ENCODE assay signal across 33 mouse cellular contexts in the genomic region with DNA sequence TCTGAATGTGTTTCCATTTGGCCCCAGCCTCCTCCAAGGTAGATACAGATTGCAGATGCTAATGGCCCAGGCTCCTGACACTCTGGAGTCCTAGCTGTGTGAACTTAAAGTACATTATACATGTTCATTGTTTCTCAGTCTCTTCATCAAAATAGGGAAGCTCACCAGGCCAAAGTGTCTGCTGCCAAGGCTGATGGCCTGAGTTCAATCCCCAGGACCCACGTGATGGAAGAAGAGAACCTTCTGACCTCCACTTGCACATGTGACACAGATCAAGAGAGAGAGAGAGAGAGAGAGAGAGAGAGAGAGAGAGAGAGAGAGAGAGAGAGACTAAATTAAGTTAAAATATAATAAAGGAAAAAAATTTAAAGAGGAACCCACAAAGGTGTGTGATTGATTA. TPM values are rescaled to one million over a fixed set of nuclear protein-coding genes. Genes with fewer than 3 reads are reported as not detected.
"Had no signal": no experiment of that assay in that cellular context is flagged by ENCODE, and none has a peak within 500 bp of the region (broad histone marks: within the 10 kb centered on the region; RNA-seq: fewer than 3 reads in every experiment).

No protein-coding gene starts in this region.

- DNase-seq: left cerebral cortex, postnatal 4 days; liver; liver, embryonic 13.5 days; liver, postnatal 0 days; lung, adult 18-20 months; lung, adult 2 months; lung, embryonic 14.5 days; lung, postnatal 10 days; lung, postnatal 14 days; lung, postnatal 36 days; midbrain, embryonic 14.5 days had no signal

- H3K4me3 ChIP-seq: left cerebral cortex, adult 2 months; limb, embryonic 10.5 days; limb, embryonic 12.5 days; limb, embryonic 13.5 days; limb, embryonic 15.5 days; liver, embryonic 12.5 days; liver, embryonic 13.5 days; liver, embryonic 15.5 days; lung, embryonic 15.5 days; megakaryocyte, embryonic 14.5 days; midbrain, embryonic 10.5 days; midbrain, embryonic 12.5 days; midbrain, embryonic 13.5 days; midbrain, embryonic 15.5 days; myocyte had no signal

- H3K9ac ChIP-seq: limb, embryonic 12.5 days; limb, embryonic 13.5 days; limb, embryonic 15.5 days; liver, embryonic 12.5 days; liver, embryonic 13.5 days; liver, embryonic 14.5 days; liver, embryonic 15.5 days; liver, postnatal 0 days; lung, embryonic 14.5 days; lung, embryonic 15.5 days; midbrain, embryonic 12.5 days; midbrain, embryonic 13.5 days; midbrain, embryonic 15.5 days had no signal

- H3K4me1 ChIP-seq: liver, embryonic 13.5 days; liver, embryonic 15.5 days; midbrain, embryonic 12.5 days; midbrain, embryonic 15.5 days had no signal

- H3K36me3 ChIP-seq: limb, embryonic 10.5 days; limb, embryonic 12.5 days; limb, embryonic 13.5 days; limb, embryonic 15.5 days; liver, embryonic 12.5 days; liver, embryonic 13.5 days; liver, embryonic 15.5 days; lung, embryonic 15.5 days; midbrain, embryonic 10.5 days; midbrain, embryonic 12.5 days; midbrain, embryonic 13.5 days; midbrain, embryonic 15.5 days had no signal

- ATAC-seq: liver, embryonic 12.5 days; liver, postnatal 0 days; lung, postnatal 0 days; midbrain, embryonic 13.5 days; midbrain, embryonic 15.5 days; midbrain, embryonic 16.5 days had no signal

- H3K9me3 ChIP-seq: limb, embryonic 10.5 days; limb, embryonic 12.5 days; limb, embryonic 13.5 days; limb, embryonic 15.5 days; liver, embryonic 12.5 days; liver, embryonic 13.5 days; liver, embryonic 15.5 days; lung, embryonic 15.5 days; midbrain, embryonic 10.5 days; midbrain, embryonic 12.5 days; midbrain, embryonic 13.5 days; midbrain, embryonic 15.5 days had no signal

- H3K27ac ChIP-seq: left cerebral cortex, adult 2 months; limb, embryonic 12.5 days; limb, embryonic 13.5 days; limb, embryonic 15.5 days; liver, embryonic 12.5 days; liver, embryonic 13.5 days; liver, embryonic 14.5 days; liver, embryonic 15.5 days; lung, embryonic 15.5 days; macrophage; midbrain, embryonic 10.5 days; midbrain, embryonic 12.5 days; midbrain, embryonic 13.5 days; midbrain, embryonic 15.5 days had no signal

- H3K4me2 ChIP-seq: limb, embryonic 12.5 days; limb, embryonic 13.5 days; limb, embryonic 15.5 days; liver, embryonic 12.5 days; liver, embryonic 13.5 days; liver, embryonic 15.5 days; lung, embryonic 14.5 days; lung, embryonic 15.5 days; midbrain, embryonic 11.5 days; midbrain, embryonic 12.5 days; midbrain, embryonic 13.5 days; midbrain, embryonic 15.5 days had no signal

- H3K27me3 ChIP-seq: limb, embryonic 12.5 days; limb, embryonic 15.5 days; midbrain, embryonic 12.5 days; midbrain, embryonic 13.5 days; midbrain, embryonic 15.5 days had no signal

RNA-seq across cellular contexts. Expression of gene Rsph9, which starts 52.7 kb away (rescaled TPM):
- total RNA-seq: megakaryocyte progenitor cell, adult 5-6 weeks; megakaryocyte, adult 5-6 weeks; monocyte, adult 5-6 weeks had no signal
